Mouse (Mus musculus) intestine, embryonic 16.5 days (tissue): ENCODE measurements at regions not wholly inside any gene's neighbourhood (a gene's known extent, or its start where the extent isn't known, plus 50 kb on each side); places are given as distances from the start of the nearest gene placed in this dataset.
A peak's percentile ranks its signal among the peaks of the same experiment; 100 is the strongest.

Experiments used
- ATAC-seq: fragments of 200-750 bp; cut with Nextera tagmentation; 2 replicates; pipeline ENCODE4 v1.8.0; 2017; ENCODE audit warnings: moderate TSS enrichment, moderate library complexity
- H3K27ac ChIP-seq: fragments of 300-500 bp; sonication (generic); 2 replicates; pipeline ENCODE4 v1.5.1; 2014; ENCODE audit warnings: mild to moderate bottlenecking, low read length
- H3K27me3 ChIP-seq: fragments of 300-500 bp; sonication (generic); replicated peaks from 2 replicates; pipeline ENCODE4 v1.6.1; 2014; ENCODE audit warnings: low read length, control low read depth, mixed read lengths; ENCODE audit not compliant: control insufficient read depth, insufficient read depth
- H3K36me3 ChIP-seq: fragments of 300-500 bp; sonication (generic); 2 replicates; pipeline ENCODE4 v1.6.1; 2014; ENCODE audit warnings: low read length, control low read depth; ENCODE audit not compliant: control insufficient read depth, insufficient read depth
- H3K4me1 ChIP-seq: fragments of 300-500 bp; sonication (generic); 2 replicates; pipeline ENCODE4 v1.6.1; 2014; ENCODE audit warnings: low read length, control low read depth, mixed read lengths; ENCODE audit not compliant: control insufficient read depth, insufficient read depth
- H3K4me2 ChIP-seq: fragments of 300-500 bp; sonication (generic); 2 replicates; pipeline ENCODE4 v1.6.1; 2014; ENCODE audit warnings: low read depth, low read length, control low read depth
- H3K4me3 ChIP-seq: fragments of 300-500 bp; sonication (generic); 2 replicates; pipeline ENCODE4 v1.5.1; 2014; ENCODE audit warnings: mild to moderate bottlenecking, low read length
- H3K9ac ChIP-seq: fragments of 300-500 bp; sonication (generic); 2 replicates; pipeline ENCODE4 v1.6.1; 2014; ENCODE audit warnings: low read depth, low read length
- H3K9me3 ChIP-seq: fragments of 300-500 bp; sonication (generic); 2 replicates; pipeline ENCODE4 v1.6.1; 2016; ENCODE audit warnings: low read length, control low read depth; ENCODE audit not compliant: control insufficient read depth
- WGBS: fragments of 180-500 bp; shearing (Covaris S2); extraction: QIAGEN DNeasy Blood & Tissue Kit; methylation state at CpG from one replicate; pipeline ENCODE4 v1.1.7; 2014; 5-methylcytosine and 5-hydroxymethylcytosine counted together

GRCm38 (mm10) chr1:125488915-125489730 lies 53.6 kb upstream of the Actr3 start:
- Histone ChIP-seq H3K27ac (peak overlapping the region; percentile 94), H3K4me2 (no peak overlapping the region), H3K9me3 (no peaks in the 10 kb centered on the region), H3K4me3 (no peak overlapping the region), H3K4me1 (peaks cover 2% of the 10 kb centered on the region; the same call in 1 of the 2 replicates), H3K9ac (0 out of 2 replicates have a peak overlapping the region, but pooled peaks have one; percentile 40), H3K27me3 (no peaks in the 10 kb centered on the region), H3K36me3 (no peaks in the 10 kb centered on the region)
- peak; percentile 99 for ATAC-seq
- 45% methylated on average over 5 of the region's 5 CpGs for WGBS

- WGBS: 69% methylated on average over 5 of the region's 5 CpGs
- no peak overlapping the region for H3K4me2 ChIP-seq
- H3K9ac ChIP-seq: no peak overlapping the region
- no peak for ATAC-seq
- H3K27ac ChIP-seq: no peak overlapping the region
- H3K4me1 ChIP-seq: peaks cover 2% of the 10 kb centered on the region; the same call in 1 of the 2 replicates
- no peak overlapping the region for H3K4me3 ChIP-seq
- no peaks in the 10 kb centered on the region for H3K9me3 ChIP-seq
- H3K36me3 ChIP-seq: no peaks in the 10 kb centered on the region
- H3K27me3 ChIP-seq: no peaks in the 10 kb centered on the region
These were observed 55.5 kb upstream of the Actr3 start for GRCm38 (mm10) chr1:125491014-125491413.

GRCm38 (mm10) chr1:125494598-125494997 lies 59.1 kb upstream of the Actr3 start:
- no peaks in the 10 kb centered on the region for H3K27me3 ChIP-seq
- H3K4me3 ChIP-seq: no peak overlapping the region
- no peak overlapping the region for H3K9ac ChIP-seq
- no peak overlapping the region for H3K4me2 ChIP-seq
- ATAC-seq: no peak
- no peaks in the 10 kb centered on the region for H3K4me1 ChIP-seq
- WGBS: 89% methylated on average over 6 of the region's 6 CpGs
- H3K9me3 ChIP-seq: no peaks in the 10 kb centered on the region
- H3K27ac ChIP-seq: no peak overlapping the region
- H3K36me3 ChIP-seq: no peaks in the 10 kb centered on the region

GRCm38 (mm10) chr1:125495320-125496083 lies 60.0 kb upstream of the Actr3 start:
- ATAC-seq: peak; percentile 66
- Histone ChIP-seq H3K4me3 (no peak overlapping the region), H3K4me1 (no peaks in the 10 kb centered on the region), H3K36me3 (no peaks in the 10 kb centered on the region), H3K4me2 (no peak overlapping the region), H3K27ac (no peak overlapping the region), H3K27me3 (no peaks in the 10 kb centered on the region), H3K9ac (no peak overlapping the region), H3K9me3 (no peaks in the 10 kb centered on the region)
- WGBS: 87% methylated on average over 12 of the region's 13 CpGs

- Histone ChIP-seq H3K9me3 (no peaks in the 10 kb centered on the region), H3K27me3 (no peaks in the 10 kb centered on the region), H3K4me2 (no peak overlapping the region), H3K4me3 (no peak overlapping the region), H3K9ac (no peak overlapping the region), H3K4me1 (no peaks in the 10 kb centered on the region), H3K36me3 (no peaks in the 10 kb centered on the region), H3K27ac (no peak overlapping the region)
- 82% methylated on average over 9 of the region's 9 CpGs for WGBS
- ATAC-seq: no peak
These were observed 61.5 kb upstream of the Actr3 start for GRCm38 (mm10) chr1:125497006-125497405.

- no peaks in the 10 kb centered on the region for H3K36me3 ChIP-seq
- H3K4me3 ChIP-seq: no peak overlapping the region
- no peak overlapping the region for H3K9ac ChIP-seq
- WGBS: 73% methylated on average over 4 of the region's 4 CpGs
- no peak overlapping the region for H3K27ac ChIP-seq
- H3K4me1 ChIP-seq: no peaks in the 10 kb centered on the region
- no peak overlapping the region for H3K4me2 ChIP-seq
- H3K9me3 ChIP-seq: no peaks in the 10 kb centered on the region
- ATAC-seq: peak; percentile 67
- no peaks in the 10 kb centered on the region for H3K27me3 ChIP-seq
These were observed 58.4 kb upstream of the Slc35f5 start for GRCm38 (mm10) chr1:125501964-125502517.

- H3K36me3 ChIP-seq: no peaks in the 10 kb centered on the region
- no peaks in the 10 kb centered on the region for H3K4me1 ChIP-seq
- H3K27me3 ChIP-seq: no peaks in the 10 kb centered on the region
- no peak for ATAC-seq
- 87% methylated on average over 4 of the region's 4 CpGs for WGBS
- H3K4me3 ChIP-seq: no peak overlapping the region
- no peaks in the 10 kb centered on the region for H3K9me3 ChIP-seq
- no peak overlapping the region for H3K4me2 ChIP-seq
- no peak overlapping the region for H3K27ac ChIP-seq
- no peak overlapping the region for H3K9ac ChIP-seq
These were observed 56.5 kb upstream of the Slc35f5 start for GRCm38 (mm10) chr1:125503878-125504277.

GRCm38 (mm10) chr1:125507786-125508514 lies 52.4 kb upstream of the Slc35f5 start:
- no peak overlapping the region for H3K4me2 ChIP-seq
- H3K4me3 ChIP-seq: no peak overlapping the region
- no peak; the same call in 1 of the 2 replicates for ATAC-seq
- H3K27me3 ChIP-seq: no peaks in the 10 kb centered on the region
- H3K27ac ChIP-seq: no peak overlapping the region
- H3K4me1 ChIP-seq: no peaks in the 10 kb centered on the region
- H3K9ac ChIP-seq: no peak overlapping the region
- no peaks in the 10 kb centered on the region for H3K36me3 ChIP-seq
- no peaks in the 10 kb centered on the region for H3K9me3 ChIP-seq
- WGBS: 58% methylated on average over 3 of the region's 5 CpGs
